Mouse (Mus musculus): Measurements from ENCODE around the gene Sash1. TPM values are rescaled to one million over a fixed set of nuclear protein-coding genes. Genes with fewer than 3 reads are reported as not detected.

Gene Sash1
- polyA plus RNA-seq, 1 experiment from 2014 or later, result 5.7 TPM

DNA sequence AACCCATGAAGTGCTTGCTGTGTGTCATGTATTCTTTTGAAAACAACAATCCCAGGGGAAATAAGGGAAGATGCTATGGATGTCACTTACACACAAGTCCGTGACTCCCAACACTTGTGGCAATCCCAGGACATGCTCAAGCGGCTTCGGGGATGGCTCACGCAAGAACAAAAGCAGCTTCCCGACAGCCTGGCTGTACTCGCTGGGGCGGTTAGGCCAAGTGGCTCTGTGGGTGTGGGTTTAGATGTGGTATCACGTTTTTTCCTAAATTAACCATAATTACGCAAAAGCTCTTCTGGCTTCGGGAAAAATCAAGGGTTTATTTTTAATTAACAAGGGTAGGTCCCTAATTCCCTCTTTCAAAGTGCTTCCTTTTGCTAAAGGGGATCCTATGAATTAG is 59.6 kb downstream of the Sash1 start:
- H3K4me2 ChIP-seq (replicated peaks), result no peak overlapping the region
- ATAC-seq, result no peak
- 91% methylated on average over 10 of the region's 10 CpGs for WGBS
- no peak overlapping the region for H3K27ac ChIP-seq
- no peak overlapping the region for H3K9ac ChIP-seq
- H3K4me1 ChIP-seq (replicated peaks), result peaks cover 4% of the 10 kb centered on the region
- no peak overlapping the region for H3K4me3 ChIP-seq (replicated peaks)
- no peaks in the 10 kb centered on the region for H3K9me3 ChIP-seq
- H3K27me3 ChIP-seq (replicated peaks), result no peaks in the 10 kb centered on the region
- H3K36me3 ChIP-seq, result no peaks in the 10 kb centered on the region

- Histone ChIP-seq H3K9ac (no peak overlapping the region), H3K4me3 (replicated peaks) (no peak overlapping the region), H3K4me1 (replicated peaks) (peaks cover 4% of the 10 kb centered on the region), H3K36me3 (no peaks in the 10 kb centered on the region), H3K27me3 (replicated peaks) (no peaks in the 10 kb centered on the region), H3K9me3 (no peaks in the 10 kb centered on the region), H3K4me2 (replicated peaks) (no peak overlapping the region), H3K27ac (no peak overlapping the region)
- ATAC-seq, result no peak
- 84% methylated on average over 9 of the region's 9 CpGs for WGBS
Observed at GRCm38 (mm10) chr10:8825874-8826273, 60.0 kb downstream of the Sash1 start.

- no peaks in the 10 kb centered on the region for H3K9me3 ChIP-seq
- H3K4me1 ChIP-seq (replicated peaks), result peaks cover 28% of the 10 kb centered on the region
- H3K27me3 ChIP-seq (replicated peaks), result no peaks in the 10 kb centered on the region
- no peak for ATAC-seq
- H3K36me3 ChIP-seq, result no peaks in the 10 kb centered on the region
- no peak overlapping the region for H3K4me2 ChIP-seq (replicated peaks)
- H3K9ac ChIP-seq, result no peak overlapping the region
- no peak overlapping the region for H3K4me3 ChIP-seq (replicated peaks)
- 82% methylated on average over 5 of the region's 5 CpGs for WGBS
- no peak overlapping the region for H3K27ac ChIP-seq
Observed at GRCm38 (mm10) chr10:8818066-8818465, 67.8 kb downstream of the Sash1 start.

DNA sequence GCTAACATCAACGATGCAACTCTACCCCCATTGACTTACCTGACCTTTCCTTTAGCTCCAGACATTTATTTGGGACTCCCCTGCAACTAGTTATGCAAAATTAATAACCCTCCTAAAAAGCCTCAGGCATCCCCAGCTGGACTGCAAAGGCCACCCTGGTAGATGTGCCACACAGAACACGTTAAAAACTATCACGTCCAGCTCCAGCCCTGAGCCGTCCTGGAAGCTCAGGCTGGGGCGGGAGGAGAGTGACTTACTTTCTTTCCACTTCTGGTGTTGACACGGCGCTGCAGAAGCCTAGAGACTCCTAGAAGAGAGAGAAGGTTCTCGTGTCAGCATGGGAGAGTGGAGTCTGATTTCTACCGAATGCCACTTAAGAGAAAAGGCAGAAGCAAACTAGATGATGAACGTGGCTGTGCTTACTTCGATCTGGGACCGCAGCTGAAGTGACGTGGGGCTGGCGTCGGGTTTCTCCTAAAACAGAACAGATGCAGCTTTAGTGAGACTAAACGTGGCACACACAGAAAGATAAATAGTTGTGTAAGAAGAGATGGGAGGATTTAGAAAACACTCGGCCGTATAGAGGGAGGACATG is 71.8 kb downstream of the Sash1 start:
- peak overlapping the region; percentile 30; the same call in 1 of the 2 replicates for H3K4me2 ChIP-seq (replicated peaks)

GRCm38 (mm10) chr10:8813259-8813658 is 72.6 kb downstream of the Sash1 start:
- H3K9me3 ChIP-seq, result no peaks in the 10 kb centered on the region
- peaks cover 17% of the 10 kb centered on the region for H3K4me1 ChIP-seq (replicated peaks)
- no peak overlapping the region for H3K4me3 ChIP-seq (replicated peaks)
- no peak for ATAC-seq
- 0 out of 2 replicates have a peak overlapping the region, but pooled peaks have one; percentile 9 for H3K27ac ChIP-seq
- no peaks in the 10 kb centered on the region for H3K36me3 ChIP-seq
- no peak overlapping the region for H3K9ac ChIP-seq
- WGBS, result 58% methylated on average over 14 of the region's 14 CpGs
- H3K27me3 ChIP-seq (replicated peaks), result no peaks in the 10 kb centered on the region
- no peak overlapping the region for H3K4me2 ChIP-seq (replicated peaks)

More for the DNA sequence above, 71.8 kb downstream of the Sash1 start:
- Histone ChIP-seq H3K27me3 (replicated peaks) (no peaks in the 10 kb centered on the region), H3K9ac (no peak overlapping the region), H3K36me3 (no peaks in the 10 kb centered on the region), H3K4me1 (replicated peaks) (peaks cover 17% of the 10 kb centered on the region), H3K27ac (peak overlapping the region; percentile 40; the same call in 1 of the 2 replicates), H3K9me3 (no peaks in the 10 kb centered on the region), H3K4me3 (replicated peaks) (no peak overlapping the region)
- ATAC-seq, result no peak
- WGBS, result 33% methylated on average over 18 of the region's 18 CpGs

DNA sequence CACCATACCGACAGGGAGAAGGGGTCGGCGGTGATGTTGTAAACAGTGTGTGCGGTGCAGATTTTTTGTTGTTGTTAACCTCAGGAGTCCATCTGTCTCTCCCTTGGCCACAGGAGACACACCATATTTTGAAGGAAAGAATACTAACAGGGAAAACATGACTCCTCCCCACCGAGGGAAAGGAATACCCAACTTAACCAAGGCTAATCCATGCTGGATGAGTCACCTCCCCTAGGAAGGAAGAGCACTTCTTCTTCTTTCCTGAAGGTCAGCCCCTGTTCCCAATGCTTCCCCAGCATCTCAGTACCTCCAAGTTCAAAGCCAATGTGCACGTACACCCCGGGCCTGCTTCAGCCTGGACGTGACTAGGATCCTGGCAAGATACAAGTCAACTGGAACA is 73.1 kb downstream of the Sash1 start:
- Histone ChIP-seq H3K4me2 (replicated peaks) (no peak overlapping the region), H3K4me3 (replicated peaks) (no peak overlapping the region), H3K27me3 (replicated peaks) (no peaks in the 10 kb centered on the region), H3K27ac (0 out of 2 replicates have a peak overlapping the region, but pooled peaks have one; percentile 9), H3K9me3 (no peaks in the 10 kb centered on the region), H3K4me1 (replicated peaks) (peaks cover 13% of the 10 kb centered on the region), H3K9ac (no peak overlapping the region), H3K36me3 (no peaks in the 10 kb centered on the region)
- 63% methylated on average over 8 of the region's 8 CpGs for WGBS
- no peak for ATAC-seq

DNA sequence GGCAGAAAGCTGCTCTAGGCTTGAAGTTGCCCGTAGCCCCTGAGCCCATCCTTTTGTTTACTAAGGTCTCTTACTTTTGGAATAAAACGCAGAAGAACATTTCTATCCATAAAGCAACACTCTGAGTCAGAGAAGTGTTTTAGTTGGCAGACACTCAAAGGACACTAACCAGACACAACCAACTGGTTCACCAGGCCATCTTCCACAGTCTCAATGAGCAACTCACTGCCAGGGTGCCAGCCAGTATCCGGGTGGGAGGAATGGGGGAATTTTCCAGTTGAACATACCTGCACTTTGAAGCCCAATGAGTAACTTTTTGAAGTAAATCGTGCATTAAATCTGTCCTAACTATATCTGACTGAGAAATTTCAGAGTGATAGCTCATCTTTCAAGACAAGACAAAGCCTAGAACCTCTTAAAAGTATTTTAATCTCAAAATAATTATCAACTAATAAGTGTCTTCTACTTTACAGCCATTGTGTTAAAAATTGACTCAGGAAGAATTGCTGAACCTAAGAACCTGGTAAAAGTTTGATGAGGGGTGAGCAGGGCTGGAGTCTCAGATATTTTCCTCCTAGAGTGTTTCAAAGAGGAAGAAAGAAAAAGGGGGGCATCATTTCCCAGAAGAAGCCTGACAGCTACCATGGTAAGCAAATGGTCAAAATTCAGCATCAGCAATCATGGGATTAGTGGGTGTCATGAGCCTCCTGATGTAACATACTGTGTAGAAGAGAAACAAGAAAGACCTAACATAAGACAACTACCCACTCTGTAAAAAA is 74.4 kb downstream of the Sash1 start:
- H3K4me3 ChIP-seq (replicated peaks), result no peak overlapping the region
- H3K4me1 ChIP-seq (replicated peaks), result peaks cover 12% of the 10 kb centered on the region
- no peaks in the 10 kb centered on the region for H3K9me3 ChIP-seq
- H3K27me3 ChIP-seq (replicated peaks), result no peaks in the 10 kb centered on the region
- no peaks in the 10 kb centered on the region for H3K36me3 ChIP-seq
- H3K4me2 ChIP-seq (replicated peaks), result no peak overlapping the region
- 81% methylated on average over 4 of the region's 4 CpGs for WGBS
- H3K9ac ChIP-seq, result no peak overlapping the region
- no peak for ATAC-seq
- no peak overlapping the region for H3K27ac ChIP-seq

GRCm38 (mm10) chr10:8810496-8810895 is 75.4 kb downstream of the Sash1 start:
- no peaks in the 10 kb centered on the region for H3K27me3 ChIP-seq (replicated peaks)
- no peak for ATAC-seq
- H3K9me3 ChIP-seq, result no peaks in the 10 kb centered on the region
- peaks cover 12% of the 10 kb centered on the region for H3K4me1 ChIP-seq (replicated peaks)
- no peaks in the 10 kb centered on the region for H3K36me3 ChIP-seq
- no peak overlapping the region for H3K4me2 ChIP-seq (replicated peaks)
- no peak overlapping the region for H3K9ac ChIP-seq
- WGBS, result 93% methylated on average over 7 of the region's 7 CpGs
- no peak overlapping the region for H3K27ac ChIP-seq
- no peak overlapping the region for H3K4me3 ChIP-seq (replicated peaks)

DNA sequence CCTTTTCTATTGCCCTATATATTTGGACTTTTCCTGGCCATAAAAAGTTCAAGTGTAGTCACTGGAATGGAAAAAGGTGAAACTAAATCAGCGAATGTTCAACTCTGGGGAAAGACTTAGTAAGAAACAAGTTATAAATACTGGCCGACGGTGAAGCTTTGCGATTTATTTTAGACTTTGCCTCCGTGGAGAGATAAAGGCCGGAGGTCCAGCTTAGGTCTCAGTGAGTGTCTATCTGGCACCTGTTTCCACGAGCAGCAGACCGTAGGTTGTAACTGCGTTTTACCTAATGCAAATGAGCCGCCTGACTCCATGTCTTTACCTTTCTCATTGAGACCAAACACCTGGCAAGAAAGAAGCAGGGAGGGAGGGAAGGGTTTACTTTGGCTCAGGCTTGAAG is 77.5 kb downstream of the Sash1 start:
- H3K27ac ChIP-seq, result no peak overlapping the region
- H3K4me3 ChIP-seq (replicated peaks), result no peak overlapping the region
- H3K9me3 ChIP-seq, result no peaks in the 10 kb centered on the region
- no peak for ATAC-seq
- H3K36me3 ChIP-seq, result no peaks in the 10 kb centered on the region
- peaks cover 18% of the 10 kb centered on the region for H3K4me1 ChIP-seq (replicated peaks)
- no peak overlapping the region for H3K9ac ChIP-seq
- H3K27me3 ChIP-seq (replicated peaks), result no peaks in the 10 kb centered on the region
- no peak overlapping the region for H3K4me2 ChIP-seq (replicated peaks)
- WGBS, result 61% methylated on average over 10 of the region's 10 CpGs

DNA sequence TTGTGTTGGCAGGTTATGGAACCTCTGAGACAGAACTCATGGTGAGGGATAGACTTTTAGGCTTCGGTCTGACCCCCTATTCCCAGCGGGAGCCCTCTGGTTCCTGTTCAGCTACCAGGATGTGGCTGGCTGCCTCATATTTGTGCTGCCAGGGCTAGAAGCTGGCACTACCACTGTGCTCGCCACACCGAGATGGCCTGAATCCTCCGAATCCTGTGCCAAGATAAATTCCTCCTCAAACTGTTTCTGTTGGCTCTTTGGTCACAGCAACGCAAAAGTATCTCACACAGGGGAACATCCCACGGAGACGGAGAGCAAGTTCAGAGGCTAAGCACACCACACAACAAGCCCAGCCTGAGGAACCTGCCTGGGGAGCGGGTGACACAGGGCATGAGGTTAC is 78.3 kb downstream of the Sash1 start:
- Histone ChIP-seq H3K4me2 (replicated peaks) (no peak overlapping the region), H3K9ac (no peak overlapping the region), H3K27me3 (replicated peaks) (no peaks in the 10 kb centered on the region), H3K4me1 (replicated peaks) (peaks cover 13% of the 10 kb centered on the region), H3K9me3 (no peaks in the 10 kb centered on the region), H3K4me3 (replicated peaks) (no peak overlapping the region), H3K36me3 (no peaks in the 10 kb centered on the region), H3K27ac (no peak overlapping the region)
- 96% methylated on average over 9 of the region's 9 CpGs for WGBS
- no peak for ATAC-seq

DNA sequence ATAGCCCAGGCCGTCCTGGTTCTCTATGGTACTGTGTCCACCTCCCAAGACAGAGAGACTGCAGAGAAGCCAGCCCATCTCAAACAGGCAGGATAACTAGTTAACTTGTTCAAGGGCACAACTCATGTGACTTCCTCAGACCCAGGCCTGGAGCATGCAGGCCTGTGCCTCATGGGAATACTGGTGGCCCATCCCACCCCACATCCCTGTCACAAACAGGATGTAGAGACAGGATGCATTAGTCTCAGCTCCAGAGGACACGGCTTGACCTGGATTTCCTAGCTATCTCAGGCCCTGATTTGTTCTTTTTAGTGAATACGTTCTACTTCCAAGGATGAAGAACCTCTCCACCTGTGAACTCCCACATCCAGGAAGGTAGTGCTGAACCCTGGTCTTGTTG is 80.5 kb downstream of the Sash1 start:
- H3K27ac ChIP-seq, result 0 out of 2 replicates have a peak overlapping the region, but pooled peaks have one; percentile 13
- ATAC-seq, result 0 out of 2 replicates have a peak, but pooled peaks have one; percentile 16
- H3K9me3 ChIP-seq, result no peaks in the 10 kb centered on the region
- H3K4me2 ChIP-seq (replicated peaks), result no peak overlapping the region
- no peaks in the 10 kb centered on the region for H3K36me3 ChIP-seq
- H3K4me1 ChIP-seq (replicated peaks), result peaks cover 13% of the 10 kb centered on the region
- H3K27me3 ChIP-seq (replicated peaks), result no peaks in the 10 kb centered on the region
- H3K4me3 ChIP-seq (replicated peaks), result no peak overlapping the region
- no peak overlapping the region for H3K9ac ChIP-seq
- 75% methylated on average over 3 of the region's 3 CpGs for WGBS

DNA sequence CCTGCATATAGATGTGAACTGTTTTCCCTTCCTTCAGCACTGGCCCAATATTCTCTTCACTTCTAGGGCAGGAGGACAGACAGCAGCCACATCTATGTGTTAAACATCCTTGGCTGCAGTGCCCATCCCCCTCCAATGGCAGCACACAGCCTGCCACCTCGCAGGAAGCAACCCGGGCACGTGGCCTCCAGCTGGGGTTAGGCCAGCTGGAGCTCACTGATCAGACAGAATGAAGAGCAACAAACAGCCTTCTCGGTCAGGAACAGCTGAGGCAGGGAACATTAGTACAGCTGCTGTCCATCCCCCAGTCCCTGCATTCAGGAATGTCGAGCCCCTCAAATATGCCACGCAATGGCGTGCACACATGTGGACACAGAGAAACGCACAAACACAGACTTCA is 81.6 kb downstream of the Sash1 start:
- Histone ChIP-seq H3K4me2 (replicated peaks) (no peak overlapping the region), H3K9ac (no peak overlapping the region), H3K36me3 (no peaks in the 10 kb centered on the region), H3K27me3 (replicated peaks) (no peaks in the 10 kb centered on the region), H3K27ac (no peak overlapping the region), H3K9me3 (no peaks in the 10 kb centered on the region), H3K4me3 (replicated peaks) (no peak overlapping the region), H3K4me1 (replicated peaks) (peaks cover 13% of the 10 kb centered on the region)
- peak; percentile 31; the same call in 1 of the 2 replicates for ATAC-seq
- WGBS, result 41% methylated on average over 8 of the region's 8 CpGs

All from intestine, embryonic 15.5 days (tissue).